Mouse (Mus musculus) monocyte, adult 5-6 weeks (primary cell): Measurements from ENCODE around the gene Exoc5. TPM values are rescaled to one million over a fixed set of nuclear protein-coding genes. Genes with fewer than 3 reads are reported as not detected.
"Not testable (repeated sequence)": the region's sequence is repeated elsewhere in the genome, so short reads cannot be mapped to it uniquely, and the experiment has no call there.

Source experiments
- ATAC-seq: fragments of 153-309, 156-312 bp; replicated peaks from 2 replicates; pipeline ENCODE4 v1.8.0; 2017; ENCODE audit warnings: mild to moderate bottlenecking; ENCODE audit not compliant: low TSS enrichment, insufficient number of reproducible peaks, severe bottlenecking, poor library complexity, low FRiP score
- total RNA-seq: library from RNA; stranded (forward); fragments of 200-1000, 200-491, 200-594 nt; gene quantifications from 3 replicates; pipeline ENCODE4 v1.2.3, GENCODE M21; 2017

Exoc5 gene
- 66.6 to 127 TPM (median 91.7 TPM) in 3 replicates for total RNA-seq

DNA sequence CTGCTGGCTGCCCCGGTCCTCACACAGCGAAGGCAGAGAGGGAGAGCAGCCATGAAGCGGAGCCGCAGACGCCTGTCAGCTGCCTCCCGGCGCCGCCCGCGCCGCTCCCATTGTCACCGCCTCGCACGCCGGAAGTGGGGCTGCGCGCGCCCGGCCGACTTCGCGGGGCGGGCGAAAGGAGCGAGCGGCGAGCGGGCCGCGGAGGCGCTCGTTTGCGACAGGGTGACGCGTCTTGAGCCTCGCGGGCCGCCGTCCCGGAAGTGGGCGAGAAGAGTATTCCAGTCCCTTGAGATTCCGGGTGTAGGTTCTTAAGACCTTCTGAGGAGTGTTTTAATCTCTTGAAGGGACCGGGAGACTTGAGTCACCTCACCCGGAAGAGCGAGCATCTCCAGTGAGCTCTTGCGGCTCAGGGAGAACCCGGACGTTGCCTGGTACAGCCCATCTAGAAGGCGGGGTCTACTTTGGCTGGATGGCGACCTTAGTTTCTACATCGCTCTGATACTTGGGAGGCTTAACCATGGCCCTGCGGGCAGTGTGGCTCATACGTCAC, at the start of gene Exoc5:
TSS of gene Exoc5 (minus strand) at position 380 of the 550 bp plus-strand sequence.
- peak; percentile 80 for ATAC-seq

DNA sequence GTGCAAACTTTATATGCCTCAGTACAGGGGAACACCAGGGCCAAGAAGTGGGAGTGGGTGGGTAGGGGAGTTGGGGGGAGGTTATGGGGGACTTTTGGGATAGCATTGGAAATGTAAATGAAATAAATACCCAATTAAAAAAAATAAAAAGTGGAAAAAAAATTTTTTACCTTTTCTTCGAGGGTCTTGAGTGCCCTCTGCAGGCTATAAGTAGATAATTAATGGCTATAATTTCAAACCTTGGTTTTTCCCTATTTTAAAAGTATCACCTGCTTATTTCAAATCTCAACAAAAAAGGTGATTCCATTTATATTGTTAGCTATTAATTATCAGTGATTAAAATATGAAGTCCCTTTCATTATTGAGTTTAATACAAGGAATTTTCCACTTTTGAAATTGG, 25.3 kb upstream of the Exoc5 start:
- ATAC-seq: not testable (repeated sequence)

DNA sequence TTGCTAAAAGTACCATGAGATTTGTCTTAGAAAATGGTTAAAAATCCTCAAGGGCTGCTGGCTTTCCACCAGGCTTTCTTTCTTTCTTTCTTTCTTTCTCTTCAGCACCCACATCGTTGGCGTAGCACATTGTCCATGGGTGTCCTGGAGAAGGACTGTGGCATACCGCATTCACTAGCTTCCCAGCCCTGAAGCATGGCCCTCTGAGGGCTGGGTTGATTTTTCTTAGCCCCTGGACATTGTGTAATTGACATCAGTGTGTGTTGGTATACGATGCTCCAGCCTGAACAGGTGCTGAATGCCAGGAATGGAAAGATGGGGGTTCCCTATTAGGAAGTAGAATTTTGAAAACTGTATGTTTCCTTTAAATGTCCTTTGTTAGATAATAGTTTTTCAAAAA, 24.8 kb upstream of the Exoc5 start:
- no peak for ATAC-seq

DNA sequence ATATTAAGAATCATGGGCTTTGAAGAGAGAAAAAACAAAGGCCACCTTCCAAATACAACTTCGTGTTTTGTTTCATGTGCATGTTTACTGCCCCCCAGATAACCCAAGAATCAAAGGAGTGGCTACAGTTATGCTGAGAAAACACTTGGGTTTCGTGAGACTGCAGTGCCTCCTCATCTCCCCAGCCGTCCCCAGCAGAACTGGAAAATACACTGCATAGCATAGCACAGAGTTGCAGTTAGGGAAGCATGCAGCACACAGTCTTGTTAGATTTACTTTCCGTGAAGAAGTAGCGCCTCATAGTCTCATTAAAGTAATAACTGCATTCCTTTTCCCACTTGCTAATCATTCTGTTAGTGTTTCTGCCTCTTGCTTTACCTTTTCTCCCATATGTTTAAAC, 23.6 kb upstream of the Exoc5 start:
- no peak for ATAC-seq

DNA sequence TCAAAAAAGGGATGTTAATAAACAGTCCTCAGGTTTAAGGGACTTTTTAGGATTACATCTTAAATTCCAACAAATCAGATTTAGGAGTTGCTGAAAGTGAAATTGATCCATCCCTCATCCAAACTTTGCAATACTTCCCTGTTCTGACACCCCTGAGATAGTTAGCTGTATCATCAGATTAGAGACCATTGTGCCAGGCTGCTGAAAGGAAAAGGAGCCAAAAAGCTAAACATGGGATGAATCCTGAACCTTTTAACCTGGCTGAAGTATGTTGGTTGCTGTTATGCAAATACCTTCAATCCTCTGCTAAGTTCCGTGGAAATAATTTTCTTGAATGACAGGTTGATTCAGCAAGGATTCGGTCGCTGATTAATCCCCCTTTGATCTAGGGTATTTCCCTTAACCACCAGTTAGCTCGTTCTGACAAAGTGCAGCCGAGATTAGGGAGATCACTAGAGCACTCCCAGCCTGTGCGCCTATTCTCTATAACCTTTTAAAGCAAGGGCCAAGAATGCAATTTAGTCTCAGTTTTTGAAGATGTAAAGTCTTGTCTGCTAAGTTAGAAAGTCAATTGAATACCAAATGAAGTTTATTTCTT, 23.1 kb upstream of the Exoc5 start:
- no peak for ATAC-seq

DNA sequence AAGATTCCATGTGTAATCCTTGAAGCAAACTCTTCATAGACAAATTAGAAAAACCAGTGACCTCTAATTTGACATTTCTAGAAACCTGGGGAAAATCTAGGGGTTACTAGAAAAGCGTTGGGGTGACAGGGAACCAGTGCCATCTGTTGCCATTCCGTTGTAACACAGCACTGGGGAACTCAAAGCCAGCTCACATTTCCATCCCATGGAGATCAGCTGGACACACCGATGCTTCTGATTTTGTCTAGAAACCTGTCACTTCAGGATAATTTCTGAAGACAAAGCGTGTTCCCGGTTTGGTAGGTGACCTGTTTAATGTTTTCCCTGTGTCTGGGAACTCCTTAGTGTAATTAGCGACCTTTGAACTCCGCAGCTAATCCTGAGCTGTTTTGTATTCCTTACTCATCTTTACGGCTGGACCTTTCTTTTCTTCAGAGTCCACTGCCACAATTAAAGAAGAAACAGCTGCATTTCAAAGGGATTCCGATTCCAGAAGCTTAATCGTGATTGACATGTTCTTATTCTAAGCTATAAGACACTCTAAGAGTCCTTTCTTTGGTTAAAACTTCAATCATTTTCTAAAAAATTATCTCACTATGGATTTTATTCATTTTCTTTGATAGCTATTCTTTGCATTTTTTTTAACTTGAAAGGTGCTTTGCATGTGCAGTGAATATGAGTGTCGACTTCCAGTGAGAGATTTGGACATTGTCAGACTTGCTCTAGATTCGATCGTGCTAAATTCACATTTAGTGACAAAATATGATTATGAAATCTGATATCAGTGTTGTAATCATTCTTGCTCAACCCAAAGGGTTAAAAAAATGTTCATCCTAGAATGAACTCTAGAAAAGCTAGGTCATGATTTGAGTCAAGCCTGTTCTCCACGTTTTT, 21.9 kb upstream of the Exoc5 start:
- no peak for ATAC-seq

DNA sequence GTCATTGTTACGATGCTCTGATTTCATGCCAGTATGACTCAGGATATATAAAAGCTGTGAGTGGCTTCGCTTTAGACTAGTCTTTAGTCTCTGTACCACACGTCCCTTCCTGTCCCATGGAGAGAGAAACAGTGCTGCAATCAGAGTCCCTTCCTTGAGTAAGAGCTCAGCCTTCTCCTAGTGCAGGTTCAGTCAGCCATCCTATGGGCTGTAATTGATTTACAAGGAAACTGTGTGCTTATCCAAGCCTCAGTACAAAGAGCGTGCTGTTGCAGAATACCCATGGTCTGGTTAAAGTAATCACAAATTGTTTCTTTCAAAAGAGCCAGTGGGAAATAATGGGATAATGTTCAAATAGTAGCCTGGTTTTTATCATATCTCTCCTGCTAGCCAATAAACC, 20.1 kb upstream of the Exoc5 start:
- no peak for ATAC-seq

DNA sequence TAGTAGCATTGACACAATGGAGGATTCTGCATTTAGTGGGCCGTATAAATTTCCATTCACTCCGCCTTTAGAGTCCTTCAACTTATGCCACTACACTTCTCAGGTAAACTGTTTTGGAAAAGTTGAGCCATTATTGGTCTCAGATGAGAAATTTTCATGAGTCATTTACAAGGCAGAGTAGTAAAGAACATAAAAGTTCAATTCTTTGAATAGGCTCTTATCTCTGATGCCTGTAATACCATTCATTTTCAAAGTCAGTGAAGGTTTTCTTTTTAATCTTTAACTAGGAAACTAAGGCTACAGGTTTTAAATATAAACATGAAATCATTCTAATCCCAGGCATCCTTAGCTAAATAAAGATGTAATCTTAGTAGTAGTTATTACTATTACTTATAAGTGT, 12.4 kb upstream of the Exoc5 start:
- ATAC-seq: no peak

DNA sequence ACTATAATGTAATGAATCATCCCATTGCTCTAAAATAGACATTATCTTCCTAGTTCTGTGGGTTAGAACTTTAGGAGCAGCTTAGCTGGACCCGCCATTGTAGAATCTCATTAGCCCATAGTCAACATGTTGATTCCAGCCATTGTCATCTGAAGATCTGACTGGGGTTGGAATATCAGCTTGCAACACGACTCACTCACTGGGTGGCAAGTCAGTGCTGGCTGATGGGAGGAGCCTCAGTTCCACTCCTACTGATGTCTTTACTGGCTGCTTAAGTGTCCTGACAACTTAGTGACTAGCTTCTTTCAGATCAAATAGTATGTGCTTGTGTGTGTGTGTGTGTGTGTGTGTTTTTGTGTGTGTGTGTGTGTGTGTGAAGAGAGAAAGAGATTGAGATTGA, 7.9 kb upstream of the Exoc5 start:
- ATAC-seq: no peak

DNA sequence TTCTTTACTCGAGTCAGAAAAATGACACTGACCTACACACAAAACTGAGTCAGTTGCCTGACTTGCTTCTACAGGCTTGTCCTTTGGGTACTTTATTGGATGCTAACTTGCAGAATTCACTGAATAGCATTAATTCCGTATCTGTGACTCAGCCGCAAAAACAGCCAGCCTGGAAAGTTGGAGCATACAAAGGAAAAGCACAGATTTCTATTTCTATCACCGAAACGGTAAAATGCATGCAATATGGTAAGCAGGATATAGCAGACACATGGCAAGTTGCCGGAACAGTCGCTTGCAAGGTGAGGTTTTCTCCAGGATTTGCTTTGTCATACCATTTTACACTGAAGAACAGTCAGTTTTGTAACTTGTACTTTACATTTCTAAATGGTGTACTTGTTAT, 7.4 kb upstream of the Exoc5 start:
- ATAC-seq: no peak

DNA sequence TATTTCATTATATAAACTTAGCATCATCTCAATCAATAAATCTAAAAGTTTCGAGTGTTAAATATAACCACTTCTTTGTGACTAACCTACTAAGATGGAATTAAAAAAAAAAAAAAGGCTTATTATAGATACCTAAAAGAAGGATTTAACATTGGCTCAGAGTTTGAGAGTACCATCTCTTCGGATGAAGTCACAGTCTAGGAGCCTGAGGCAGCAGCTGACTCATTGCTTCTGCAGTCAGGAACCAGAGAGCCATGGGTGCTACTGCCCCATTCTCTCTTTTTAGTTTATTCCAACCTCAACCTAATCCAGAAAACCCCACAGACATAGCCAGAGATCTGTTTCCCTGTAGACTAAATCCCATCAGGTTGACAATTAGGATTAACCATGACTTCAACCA, 6.4 kb upstream of the Exoc5 start:
- no peak for ATAC-seq

DNA sequence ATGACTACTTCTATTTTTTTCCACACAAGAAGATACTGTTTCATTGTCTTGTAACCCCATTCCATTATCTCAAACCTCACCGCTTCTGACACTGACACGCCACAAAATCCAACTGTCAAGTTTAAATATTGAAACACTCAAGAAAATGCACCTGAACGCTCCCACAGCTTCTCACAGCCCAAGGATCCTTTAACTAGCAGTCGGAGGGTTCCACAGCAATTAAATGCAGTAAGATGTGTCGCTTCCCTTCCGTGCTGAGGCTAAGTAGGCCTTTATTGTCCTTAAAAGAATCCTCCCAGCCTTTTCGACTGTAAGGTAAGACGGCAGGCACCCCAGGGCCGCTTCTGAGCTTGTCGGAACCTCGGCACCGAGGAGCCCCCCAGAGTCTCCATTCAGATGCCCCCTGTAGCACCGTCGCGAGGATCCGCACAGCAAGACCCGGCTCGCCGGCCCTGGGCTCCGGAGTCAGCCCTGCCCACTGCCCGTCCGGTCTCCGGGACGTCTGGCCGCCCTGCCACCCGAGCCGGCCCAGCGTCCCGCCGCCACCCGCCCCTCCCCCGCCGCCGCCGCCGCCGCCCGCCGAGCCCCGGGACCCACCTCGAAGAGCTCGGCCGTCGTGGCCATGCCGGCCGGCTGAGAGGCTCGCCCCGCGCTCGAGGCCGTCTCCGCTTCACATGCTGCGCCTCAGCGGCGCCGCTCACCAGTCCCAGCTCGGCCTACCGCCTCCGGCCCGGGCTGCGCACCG, 752 bp downstream of the Exoc5 start, which contains the start of gene Ap5m1:
TSS of gene Ap5m1 (plus strand) at position 569 of the 745 bp plus-strand sequence.
- peak; percentile 15; the same call in 1 of the 2 replicates for ATAC-seq

DNA sequence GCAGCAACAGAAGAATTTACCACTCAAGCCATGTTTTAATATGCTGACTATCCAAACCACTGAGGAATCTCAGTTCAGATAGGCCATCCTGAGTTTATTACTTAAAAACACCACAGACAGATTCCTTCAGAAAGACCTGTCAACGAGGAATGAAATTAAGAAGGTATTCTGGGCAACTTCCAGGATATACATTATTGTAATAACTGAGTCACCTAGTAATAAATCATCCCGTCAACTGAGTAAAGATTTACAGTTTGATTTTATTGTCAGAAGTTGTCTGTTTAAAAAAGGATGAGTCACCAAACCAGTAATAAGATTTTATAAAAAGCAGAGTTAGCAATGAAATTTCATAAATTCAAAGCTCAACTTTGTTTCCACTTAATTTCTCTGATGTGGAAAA, 2.6 kb downstream of the Exoc5 start:
- ATAC-seq: no peak

DNA sequence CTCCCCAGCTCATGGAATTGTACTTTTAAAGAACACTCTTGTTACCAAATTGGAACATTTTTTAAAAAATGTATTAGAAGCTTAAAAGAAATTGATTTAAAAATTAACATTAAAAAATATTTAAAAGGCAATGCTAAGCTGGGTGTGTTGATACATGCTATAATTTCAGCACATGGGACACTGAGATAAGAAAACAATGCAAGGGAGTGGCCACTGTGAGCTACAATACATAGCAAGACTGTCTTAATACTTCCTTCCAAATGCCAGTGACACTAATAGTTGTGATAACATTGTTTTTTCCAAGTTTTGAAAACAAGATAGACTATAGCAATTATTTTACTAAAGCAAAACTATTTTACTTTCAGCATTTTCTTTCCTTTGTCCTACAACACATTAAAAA, 17.0 kb downstream of the Exoc5 start:
- no peak for ATAC-seq

DNA sequence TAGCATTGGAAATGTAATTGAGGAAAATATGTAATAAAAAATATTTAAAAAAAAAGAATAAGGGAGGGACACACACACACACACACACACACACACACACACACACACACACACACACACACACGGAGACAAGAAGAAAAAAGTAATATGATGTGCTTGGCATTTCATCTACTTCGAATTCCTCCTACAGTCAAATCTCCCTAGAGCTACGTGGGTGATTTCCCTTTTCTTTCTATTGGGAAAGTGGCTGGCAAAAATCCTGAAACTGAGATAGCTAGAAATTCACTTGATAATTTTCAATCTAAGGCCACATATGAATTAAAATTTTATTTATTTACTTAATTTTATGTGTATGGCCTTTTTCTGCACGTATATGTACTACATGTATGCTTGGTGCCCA, 20.8 kb downstream of the Exoc5 start:
- no peak for ATAC-seq

DNA sequence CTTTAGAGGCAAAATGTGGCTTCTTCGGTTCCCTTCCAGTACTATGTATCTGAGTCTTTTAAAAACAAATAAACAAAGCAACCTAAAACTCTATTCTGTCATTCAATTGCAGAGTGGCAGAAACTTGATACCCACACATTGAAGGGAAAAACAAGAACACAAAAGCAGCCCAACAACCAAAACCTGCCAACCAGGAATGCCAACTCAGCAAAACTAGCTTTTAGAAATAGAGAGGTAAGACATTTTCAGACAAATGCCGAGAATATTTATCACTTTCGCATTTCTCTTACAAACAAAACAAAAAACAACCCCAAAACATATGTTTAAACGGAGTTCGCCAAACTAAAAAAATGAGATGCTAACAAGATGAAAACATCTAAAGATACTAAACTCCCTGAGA, 37.5 kb downstream of the Exoc5 start:
- no peak for ATAC-seq

DNA sequence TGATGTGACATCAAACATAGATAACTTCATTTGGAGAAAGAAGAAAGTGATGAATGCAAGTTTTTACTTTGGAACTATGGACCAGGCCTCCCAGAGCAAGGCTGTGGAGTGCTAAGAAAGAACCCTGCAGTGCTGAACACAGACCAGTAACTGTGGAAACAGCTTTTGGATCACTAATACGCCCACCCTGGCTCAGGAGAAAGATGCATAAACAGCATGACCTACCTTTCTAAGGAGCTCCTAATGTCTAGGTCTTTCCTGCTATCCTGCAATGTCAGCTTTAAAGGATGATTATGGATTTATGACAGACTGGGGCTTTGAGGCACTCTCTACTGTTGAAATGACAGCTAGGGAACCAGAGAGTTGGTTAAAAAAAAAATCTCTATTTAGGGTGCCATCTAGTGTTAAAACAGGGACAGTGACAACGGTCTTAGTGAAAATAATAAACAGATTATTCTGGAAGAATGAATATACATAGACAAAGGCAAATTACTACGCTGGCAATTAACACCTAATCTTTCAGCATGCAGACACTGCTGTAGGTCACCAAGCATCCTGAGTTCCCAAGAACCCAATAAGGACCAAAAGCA, 38.6 kb downstream of the Exoc5 start:
- no peak for ATAC-seq

DNA sequence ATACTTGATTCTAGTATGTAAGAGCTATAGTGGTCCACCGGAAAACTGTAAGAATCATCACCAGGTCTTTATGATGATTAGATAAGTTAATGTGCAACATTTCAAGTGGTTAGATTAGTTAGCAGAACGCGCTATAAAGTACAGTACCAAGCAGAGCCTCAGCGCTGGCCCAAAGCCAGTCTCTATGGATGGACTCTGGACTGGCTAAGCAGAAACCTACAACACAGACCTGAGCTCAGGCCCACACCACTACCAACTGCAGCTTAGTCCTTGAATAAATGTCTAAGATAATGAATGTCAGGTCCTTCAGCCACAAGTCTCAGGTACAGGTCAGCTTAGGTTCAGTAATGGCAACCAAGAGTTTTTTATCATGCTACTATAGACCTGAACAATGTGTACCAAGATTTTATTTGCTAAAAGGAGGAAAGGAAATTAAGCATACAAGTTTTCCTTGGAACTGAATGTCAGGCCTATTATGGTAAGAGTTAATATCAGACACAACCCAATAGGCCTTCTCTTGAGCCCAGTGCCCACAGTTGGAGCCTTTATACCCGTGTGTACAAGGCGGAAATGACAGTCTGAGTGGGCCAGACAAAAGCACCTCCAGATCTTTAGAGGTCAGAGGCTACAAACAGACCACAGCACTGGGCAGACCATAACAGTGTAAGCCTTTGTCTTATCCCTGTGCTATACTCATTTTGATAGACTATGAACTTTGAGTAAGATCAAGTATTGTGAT, 39.2 kb downstream of the Exoc5 start:
- no peak for ATAC-seq
